Mouse (Mus musculus) small intestine, adult 2 months (tissue): ENCODE results near the gene Epb41l4b.

ENCODE experiments used
- CTCF ChIP-seq: fragments of 200-500 bp; IDR thresholded peaks from 2 replicates; pipeline ENCODE4 v1.5.1; 2012; ENCODE audit warnings: low read depth, mild to moderate bottlenecking, control low read depth, inconsistent platforms, low read length, moderate library complexity, mixed read lengths; ENCODE audit not compliant: insufficient replicate concordance, insufficient read length; ENCODE audit errors: extremely low read depth
- POLR2A ChIP-seq: fragments of 200-500 bp; IDR thresholded peaks from 2 replicates; pipeline ENCODE4 v1.6.1; 2012; ENCODE audit warnings: low read depth, mild to moderate bottlenecking, control low read depth, inconsistent platforms, low read length, moderate library complexity

- TF ChIP-seq POLR2A (no peak), CTCF (no peak)
Observed at GRCm38 (mm10) chr4:57183493-57183892, 40.3 kb upstream of the Epb41l4b start.
